Mouse (Mus musculus) heart, embryonic 12.5 days (tissue): ENCODE results near the gene Qk. TPM values are rescaled to one million over a fixed set of nuclear protein-coding genes. Genes with fewer than 3 reads are reported as not detected.

Source experiments
- ATAC-seq: fragments of 200-750 bp; cut with Nextera tagmentation; 2 replicates; pipeline ENCODE4 v1.8.0; 2017; ENCODE audit warnings: moderate TSS enrichment, moderate library complexity; ENCODE audit not compliant: insufficient number of reproducible peaks, low FRiP score
- H3K27ac ChIP-seq: fragments of 300-500 bp; sonication (generic); 2 replicates; pipeline ENCODE4 v1.5.1; 2016; ENCODE audit warnings: mild to moderate bottlenecking, moderate library complexity; ENCODE audit not compliant: poor library complexity, severe bottlenecking
- H3K27me3 ChIP-seq: fragments of 300-500 bp; sonication (generic); replicated peaks from 2 replicates; pipeline ENCODE4 v1.6.1; 2016; ENCODE audit warnings: mild to moderate bottlenecking, moderate library complexity
- H3K36me3 ChIP-seq: fragments of 300-500 bp; sonication (generic); 2 replicates; pipeline ENCODE4 v1.6.1; 2016; ENCODE audit warnings: mild to moderate bottlenecking, moderate library complexity
- H3K4me1 ChIP-seq: fragments of 300-500 bp; sonication (generic); replicated peaks from 2 replicates; pipeline ENCODE4 v1.6.1; 2016; ENCODE audit warnings: mild to moderate bottlenecking
- H3K4me2 ChIP-seq: fragments of 300-500 bp; sonication (generic); 2 replicates; pipeline ENCODE4 v1.6.1; 2016; ENCODE audit warnings: mild to moderate bottlenecking, moderate library complexity
- H3K4me3 ChIP-seq: fragments of 300-500 bp; sonication (generic); 2 replicates; pipeline ENCODE4 v1.5.1; 2016; ENCODE audit warnings: mild to moderate bottlenecking
- H3K9ac ChIP-seq: fragments of 300-500 bp; sonication (generic); 2 replicates; pipeline ENCODE4 v1.6.1; 2016; ENCODE audit warnings: mild to moderate bottlenecking, moderate library complexity
- H3K9me3 ChIP-seq: fragments of 300-500 bp; sonication (generic); replicated peaks from 2 replicates; pipeline ENCODE4 v1.6.1; 2016; ENCODE audit warnings: mild to moderate bottlenecking, moderate library complexity
- WGBS: fragments of 180-500 bp; shearing (Covaris S2); methylation state at CpG from one replicate; pipeline ENCODE4 v1.1.7; 2016; 5-methylcytosine and 5-hydroxymethylcytosine counted together
- polyA plus RNA-seq: library from polyadenylated mRNA; unstranded; fragments of >200 nt; fragmentation: Nextera tagmentation; extraction: Ambion mirVana; gene quantifications from 2 replicates; pipeline ENCODE4 v1.2.1, GENCODE M21; 2016

Qk gene
- polyA plus RNA-seq, 1 experiment from 2014 or later = 41.5 TPM

DNA sequence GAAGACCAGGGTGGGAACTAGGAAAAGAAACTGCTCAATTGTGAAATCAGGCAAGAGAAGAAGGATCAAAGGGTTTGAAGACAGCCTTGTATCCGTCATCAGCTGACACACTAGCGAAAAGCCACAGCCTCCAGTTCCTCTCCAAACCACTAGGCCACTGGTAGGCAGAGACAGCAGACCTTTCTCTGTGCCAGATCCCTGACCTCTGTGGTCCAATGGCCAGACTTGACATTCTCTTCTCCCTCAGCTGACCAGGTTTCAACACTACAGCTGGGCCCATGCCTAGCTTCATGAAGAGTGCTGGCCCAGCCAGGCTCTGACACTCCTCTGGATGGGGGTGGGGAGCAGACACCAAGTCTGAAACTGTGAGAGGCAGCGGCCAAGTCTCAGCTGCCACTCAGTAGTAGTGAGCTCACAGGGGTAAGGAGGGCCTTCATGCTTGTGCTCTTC, 7.0 kb upstream of the Qk start:
- 44% methylated on average over 3 of the region's 3 CpGs for WGBS

DNA sequence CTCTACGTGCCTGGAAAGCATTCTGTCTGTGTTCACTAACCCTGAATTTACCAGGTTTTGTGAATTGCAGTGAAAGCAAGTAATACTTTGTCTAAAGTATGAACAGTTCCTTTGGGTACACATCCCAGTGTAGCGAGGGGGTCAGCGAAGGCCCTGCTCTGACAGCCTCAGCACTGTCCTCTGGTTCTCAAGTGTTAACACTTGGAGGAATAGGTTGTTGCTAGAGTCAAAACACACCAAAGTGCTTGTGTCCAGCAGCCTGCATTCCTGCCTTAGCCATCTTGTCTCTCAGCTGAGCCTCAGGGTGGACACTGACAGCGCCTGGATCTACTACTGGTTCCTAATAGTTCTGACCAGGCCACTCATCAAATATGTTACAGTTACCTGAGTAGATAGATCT, 6.3 kb upstream of the Qk start:
- ATAC-seq = no peak
- peak overlapping the region; percentile 79 for H3K27ac ChIP-seq
- WGBS = 76% methylated on average over 4 of the region's 4 CpGs

More for the DNA sequence above, 7.0 kb upstream of the Qk start:
- peaks cover 3% of the 10 kb centered on the region; the same call in 1 of the 2 replicates for H3K9me3 ChIP-seq
- no peak overlapping the region for H3K4me3 ChIP-seq
- H3K4me1 ChIP-seq = peaks cover 45% of the 10 kb centered on the region
- no peak overlapping the region for H3K4me2 ChIP-seq
- H3K27ac ChIP-seq = peak overlapping the region; percentile 79
- ATAC-seq = no peak; the same call in 1 of the 2 replicates
- peaks cover 13% of the 10 kb centered on the region for H3K36me3 ChIP-seq
- no peaks in the 10 kb centered on the region for H3K27me3 ChIP-seq
- peak overlapping the region; percentile 21; the same call in 1 of the 2 replicates for H3K9ac ChIP-seq

DNA sequence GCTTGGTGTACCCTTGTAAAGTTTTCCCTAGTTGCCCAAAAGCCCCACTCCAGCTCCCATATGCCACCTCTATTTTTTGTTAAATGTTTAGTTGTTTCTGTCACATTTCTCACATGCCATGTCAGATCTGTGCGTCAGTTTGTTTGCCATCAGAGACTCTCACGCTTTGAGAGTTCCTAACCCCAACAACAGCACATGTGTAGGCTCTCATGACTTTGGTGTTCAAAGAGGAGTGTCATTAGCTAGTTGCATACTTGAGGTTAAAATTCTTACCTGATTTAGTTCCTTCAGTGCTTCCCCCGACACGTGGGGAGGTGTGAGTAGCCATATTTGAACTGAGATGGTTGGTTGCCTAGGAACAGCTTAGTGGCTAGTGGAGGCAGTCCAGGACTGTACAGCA, 2.1 kb upstream of the Qk start:
- Histone ChIP-seq H3K36me3 (peaks cover 10% of the 10 kb centered on the region), H3K4me1 (peaks cover 28% of the 10 kb centered on the region), H3K4me2 (peak overlapping the region; percentile 65), H3K9me3 (peaks cover 3% of the 10 kb centered on the region; the same call in 1 of the 2 replicates), H3K9ac (peak overlapping the region; percentile 18; the same call in 1 of the 2 replicates), H3K27me3 (no peaks in the 10 kb centered on the region), H3K27ac (peak overlapping the region; percentile 68), H3K4me3 (peak overlapping the region; percentile 33)
- ATAC-seq = no peak
- WGBS = 61% methylated on average over 4 of the region's 4 CpGs

More for the DNA sequence above, 6.3 kb upstream of the Qk start:
- no peak overlapping the region for H3K4me2 ChIP-seq
- H3K4me3 ChIP-seq = no peak overlapping the region
- H3K4me1 ChIP-seq = peaks cover 48% of the 10 kb centered on the region
- H3K9me3 ChIP-seq = peaks cover 3% of the 10 kb centered on the region; the same call in 1 of the 2 replicates
- no peak overlapping the region for H3K9ac ChIP-seq
- no peaks in the 10 kb centered on the region for H3K27me3 ChIP-seq
- peaks cover 10% of the 10 kb centered on the region for H3K36me3 ChIP-seq

DNA sequence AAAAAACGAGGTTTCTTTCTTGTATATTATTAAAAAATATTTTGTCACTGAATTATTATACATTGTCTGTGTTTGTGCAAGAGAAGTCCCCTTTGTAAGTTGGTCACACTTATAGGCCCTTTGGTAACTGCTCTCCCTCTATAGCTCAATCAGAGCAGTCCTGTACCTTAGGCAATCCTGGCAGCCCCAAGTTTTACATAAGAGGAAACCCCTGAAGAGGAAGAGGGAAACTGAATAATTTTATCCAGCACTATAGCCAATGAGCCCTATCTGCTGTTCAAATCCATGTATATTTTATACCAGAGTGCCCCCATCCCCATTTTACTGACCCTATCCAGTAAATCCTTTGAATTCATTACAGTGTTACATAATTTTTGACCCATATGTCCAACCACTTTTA, 1.4 kb upstream of the Qk start:
- Histone ChIP-seq H3K4me2 (peak overlapping the region; percentile 65), H3K27ac (peak overlapping the region; percentile 68), H3K4me1 (peaks cover 22% of the 10 kb centered on the region)

DNA sequence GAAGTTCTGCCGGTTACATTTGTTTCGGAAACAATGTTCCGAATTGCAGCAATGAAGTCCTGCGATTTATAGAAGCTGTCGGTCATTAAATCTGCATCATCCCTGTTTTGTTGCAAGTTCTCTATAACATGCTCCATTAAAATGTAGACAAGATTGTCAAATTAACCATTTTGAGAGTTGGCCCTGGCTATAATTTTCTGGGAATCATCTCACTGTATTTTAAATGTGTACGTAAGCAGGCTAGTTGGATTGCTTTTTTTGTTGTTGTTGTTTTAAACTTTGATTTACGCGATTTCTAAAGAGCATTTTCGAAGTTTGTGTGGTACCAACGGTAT, 769 bp upstream of the Qk start:
- 15% methylated on average over 10 of the region's 10 CpGs for WGBS
- Histone ChIP-seq H3K27me3 (no peaks in the 10 kb centered on the region), H3K4me2 (peak overlapping the region; percentile 63), H3K4me3 (peak overlapping the region; percentile 99), H3K27ac (peak overlapping the region; percentile 100), H3K9ac (peak overlapping the region; percentile 99), H3K9me3 (peaks cover 3% of the 10 kb centered on the region; the same call in 1 of the 2 replicates), H3K36me3 (peaks cover 6% of the 10 kb centered on the region), H3K4me1 (peaks cover 16% of the 10 kb centered on the region)
- ATAC-seq = no peak

More for the DNA sequence above, 1.4 kb upstream of the Qk start:
- peaks cover 10% of the 10 kb centered on the region for H3K36me3 ChIP-seq
- peak overlapping the region; percentile 68 for H3K9ac ChIP-seq
- WGBS = 20% methylated on average over 1 of the region's 1 CpGs
- no peak for ATAC-seq
- peaks cover 3% of the 10 kb centered on the region; the same call in 1 of the 2 replicates for H3K9me3 ChIP-seq
- H3K4me3 ChIP-seq = peak overlapping the region; percentile 33
- no peaks in the 10 kb centered on the region for H3K27me3 ChIP-seq

DNA sequence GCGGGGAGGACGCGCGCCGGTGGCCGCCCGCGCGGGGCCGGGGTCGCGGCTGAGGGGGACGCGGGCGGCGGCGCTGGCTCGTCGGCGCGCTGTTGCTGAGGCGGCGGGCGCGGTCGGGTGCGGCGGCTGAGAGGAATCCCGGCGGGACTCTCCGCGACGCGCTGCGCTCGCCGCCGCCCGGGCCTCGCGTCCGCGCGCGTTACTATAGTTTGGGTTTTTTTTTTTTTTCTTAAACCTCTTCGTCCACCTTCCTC, 296 bp downstream of the Qk start:
- no peaks in the 10 kb centered on the region for H3K36me3 ChIP-seq
- H3K27me3 ChIP-seq = no peaks in the 10 kb centered on the region
- peak overlapping the region; percentile 100 for H3K27ac ChIP-seq
- no peak for ATAC-seq
- peaks cover 19% of the 10 kb centered on the region for H3K4me1 ChIP-seq
- H3K9me3 ChIP-seq = no peaks in the 10 kb centered on the region
- peak overlapping the region; percentile 99 for H3K4me3 ChIP-seq
- H3K9ac ChIP-seq = peak overlapping the region; percentile 100
- peak overlapping the region; percentile 52 for H3K4me2 ChIP-seq
- WGBS = 17% methylated on average over 46 of the region's 46 CpGs

DNA sequence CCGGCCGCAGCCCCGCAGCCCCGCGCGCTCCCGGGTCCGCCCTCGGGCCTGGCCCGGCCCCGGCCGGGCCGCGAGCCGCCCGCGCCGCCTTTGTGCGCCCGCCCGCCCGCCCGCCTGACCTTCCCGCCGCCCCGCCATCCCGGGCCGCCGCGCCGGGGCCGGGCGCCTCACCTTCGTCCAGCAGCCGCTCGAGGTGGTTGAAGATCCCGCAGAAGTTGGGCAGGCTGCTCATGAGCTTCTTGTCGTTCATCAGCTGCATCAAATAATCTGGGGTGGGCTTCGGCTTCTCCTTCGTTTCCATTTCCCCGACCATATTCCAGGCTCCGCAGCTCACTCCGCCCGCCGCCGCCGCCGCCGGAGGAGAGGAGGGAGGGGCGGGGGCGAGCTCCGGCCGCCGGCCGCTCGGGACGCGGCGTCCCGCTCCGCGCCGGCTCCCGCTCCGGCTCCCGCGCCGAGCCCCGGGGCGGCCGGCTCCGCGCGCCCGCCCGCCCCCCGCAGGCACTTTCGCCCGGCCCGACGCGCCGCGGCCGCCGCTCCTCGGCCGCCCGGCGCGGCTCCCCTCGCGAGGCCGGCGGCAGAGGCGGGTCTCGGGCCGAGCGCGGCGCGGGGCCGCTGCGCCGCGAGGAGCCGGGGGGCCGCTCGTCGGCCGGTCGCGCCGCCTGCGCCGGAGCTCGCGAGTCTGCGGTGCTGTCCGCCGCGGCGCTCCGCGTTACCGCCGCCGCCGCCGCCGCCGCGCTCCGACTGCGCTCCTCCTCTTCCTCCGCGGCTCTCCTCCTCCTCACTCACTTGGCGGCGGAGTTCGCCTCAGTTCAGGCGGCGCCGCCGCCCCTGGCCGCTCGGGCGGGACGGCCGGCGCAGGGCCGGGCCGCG, 858 bp downstream of the Qk start:
- no peaks in the 10 kb centered on the region for H3K9me3 ChIP-seq
- peak overlapping the region; percentile 100 for H3K27ac ChIP-seq
- peak; percentile 79 for ATAC-seq
- peak overlapping the region; percentile 99 for H3K4me3 ChIP-seq
- H3K36me3 ChIP-seq = no peaks in the 10 kb centered on the region
- peak overlapping the region; percentile 100 for H3K9ac ChIP-seq
- H3K4me1 ChIP-seq = peaks cover 16% of the 10 kb centered on the region
- peak overlapping the region; percentile 58 for H3K4me2 ChIP-seq
- no peaks in the 10 kb centered on the region for H3K27me3 ChIP-seq
- 16% methylated on average over 134 of the region's 153 CpGs for WGBS

DNA sequence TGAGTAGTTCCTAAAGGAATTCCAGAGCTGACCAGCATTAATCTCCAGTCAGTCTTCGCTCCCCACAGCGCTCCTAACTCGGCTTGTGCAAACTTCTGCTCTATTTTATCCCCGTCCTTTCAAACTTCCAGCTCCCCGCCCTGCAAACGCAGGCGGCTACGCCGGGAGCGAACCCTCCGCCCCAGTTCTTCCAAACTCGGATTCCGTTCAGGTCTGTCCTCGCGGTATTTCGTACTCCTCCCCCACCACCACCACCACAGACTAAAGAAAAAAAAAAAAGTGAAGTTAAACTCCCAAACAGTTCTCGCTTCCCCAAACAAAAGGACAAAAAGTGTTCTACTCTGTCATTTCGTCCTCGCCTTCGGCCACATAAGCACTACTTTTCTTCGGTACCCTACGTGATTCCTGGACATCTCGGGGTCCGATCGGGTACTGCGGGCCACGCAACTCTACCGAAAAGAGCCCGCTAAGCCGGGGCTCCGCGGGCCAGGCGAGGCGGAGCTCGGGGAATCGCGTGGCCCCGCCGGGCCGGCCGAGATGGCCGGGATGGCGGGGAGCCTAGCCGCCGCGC, 1.6 kb downstream of the Qk start:
- H3K4me1 ChIP-seq = peaks cover 12% of the 10 kb centered on the region
- peak overlapping the region; percentile 100 for H3K27ac ChIP-seq
- H3K36me3 ChIP-seq = no peaks in the 10 kb centered on the region
- under 1% methylated on average over 46 of the region's 46 CpGs for WGBS
- no peaks in the 10 kb centered on the region for H3K9me3 ChIP-seq
- peak overlapping the region; percentile 99 for H3K4me3 ChIP-seq
- H3K9ac ChIP-seq = peak overlapping the region; percentile 100
- ATAC-seq = no peak
- H3K27me3 ChIP-seq = no peaks in the 10 kb centered on the region
- peak overlapping the region; percentile 58 for H3K4me2 ChIP-seq

DNA sequence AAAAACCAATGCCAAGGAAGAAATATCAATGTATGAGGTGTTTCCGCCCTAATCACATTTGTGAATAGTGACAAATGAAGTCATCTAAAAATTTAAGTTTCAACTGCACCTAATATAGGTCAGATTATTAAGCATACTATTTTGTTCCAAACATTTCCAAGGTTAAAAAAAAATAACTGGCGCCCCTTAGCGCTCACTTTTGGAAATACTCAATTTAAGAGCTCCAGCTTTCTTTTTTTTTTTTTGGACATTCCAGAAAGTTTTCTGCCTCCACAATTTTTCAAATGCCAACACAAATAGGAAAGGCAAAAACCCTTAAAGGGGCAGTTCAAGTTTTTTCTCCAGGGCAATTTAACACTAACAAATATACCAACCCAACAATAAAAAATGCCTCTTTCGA, 2.5 kb downstream of the Qk start:
- under 1% methylated on average over 4 of the region's 4 CpGs for WGBS
- Histone ChIP-seq H3K9ac (peak overlapping the region; percentile 100), H3K36me3 (peaks cover 2% of the 10 kb centered on the region; the same call in 1 of the 2 replicates)

DNA sequence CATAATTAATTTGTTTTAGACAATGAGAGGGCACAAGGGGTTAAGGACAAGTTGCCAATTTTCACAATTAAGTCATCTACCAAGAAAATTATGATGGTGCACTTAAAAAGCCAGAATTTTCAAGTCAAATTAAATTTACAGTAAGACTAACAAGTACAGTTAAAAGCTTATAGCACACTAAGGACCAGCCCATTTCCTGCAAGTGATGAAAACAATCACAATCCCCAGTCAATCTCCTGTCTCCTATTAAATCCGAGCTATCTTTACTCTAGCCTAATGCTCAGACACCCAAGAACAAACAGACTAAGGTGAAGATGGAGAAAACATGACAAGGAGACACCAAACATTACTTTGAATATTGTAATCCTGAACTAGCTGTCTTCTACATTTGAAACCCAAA, 3.2 kb downstream of the Qk start:
- Histone ChIP-seq H3K27ac (peak overlapping the region; percentile 86), H3K27me3 (no peaks in the 10 kb centered on the region), H3K9me3 (no peaks in the 10 kb centered on the region), H3K4me3 (peak overlapping the region; percentile 59), H3K36me3 (peaks cover 2% of the 10 kb centered on the region; the same call in 1 of the 2 replicates), H3K9ac (peak overlapping the region; percentile 77), H3K4me1 (peaks cover 8% of the 10 kb centered on the region), H3K4me2 (peak overlapping the region; percentile 51)
- 0% methylated on average over 1 of the region's 1 CpGs for WGBS
- no peak for ATAC-seq

More for the DNA sequence above, 2.5 kb downstream of the Qk start:
- Histone ChIP-seq H3K4me2 (peak overlapping the region; percentile 58), H3K9me3 (no peaks in the 10 kb centered on the region), H3K4me3 (peak overlapping the region; percentile 99), H3K27me3 (no peaks in the 10 kb centered on the region), H3K4me1 (peaks cover 15% of the 10 kb centered on the region), H3K27ac (peak overlapping the region; percentile 100)
- ATAC-seq = no peak

DNA sequence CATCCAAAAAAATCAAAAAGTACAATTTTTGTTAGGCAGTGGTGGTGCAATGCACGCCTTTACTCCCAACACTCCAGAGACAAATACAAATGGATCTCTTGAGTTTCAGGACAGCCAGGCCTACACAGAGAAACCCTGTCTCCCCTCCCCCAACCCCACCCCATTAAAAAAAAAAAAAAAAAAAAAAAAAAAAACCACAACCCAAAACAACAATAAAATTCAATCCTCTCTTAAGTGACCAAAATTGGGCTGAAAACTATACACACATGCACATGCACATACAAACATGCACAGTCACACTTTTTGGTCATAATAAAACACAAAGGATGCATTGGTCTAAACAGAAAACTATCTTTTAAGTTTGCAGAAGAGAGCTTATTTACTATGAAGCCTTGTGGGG, 9.6 kb downstream of the Qk start:
- H3K4me3 ChIP-seq = no peak overlapping the region
- no peaks in the 10 kb centered on the region for H3K27me3 ChIP-seq
- no peak overlapping the region for H3K9ac ChIP-seq
- H3K4me1 ChIP-seq = peaks cover 19% of the 10 kb centered on the region
- no peaks in the 10 kb centered on the region for H3K9me3 ChIP-seq
- peaks cover 5% of the 10 kb centered on the region; the same call in 1 of the 2 replicates for H3K36me3 ChIP-seq
- H3K27ac ChIP-seq = no peak overlapping the region
- 40% methylated on average over 1 of the region's 1 CpGs for WGBS
- no peak for ATAC-seq
- H3K4me2 ChIP-seq = 0 out of 2 replicates have a peak overlapping the region, but pooled peaks have one; percentile 21
